Comparison of ENCODE assay signal across 8 mouse cellular contexts in the genomic region with DNA sequence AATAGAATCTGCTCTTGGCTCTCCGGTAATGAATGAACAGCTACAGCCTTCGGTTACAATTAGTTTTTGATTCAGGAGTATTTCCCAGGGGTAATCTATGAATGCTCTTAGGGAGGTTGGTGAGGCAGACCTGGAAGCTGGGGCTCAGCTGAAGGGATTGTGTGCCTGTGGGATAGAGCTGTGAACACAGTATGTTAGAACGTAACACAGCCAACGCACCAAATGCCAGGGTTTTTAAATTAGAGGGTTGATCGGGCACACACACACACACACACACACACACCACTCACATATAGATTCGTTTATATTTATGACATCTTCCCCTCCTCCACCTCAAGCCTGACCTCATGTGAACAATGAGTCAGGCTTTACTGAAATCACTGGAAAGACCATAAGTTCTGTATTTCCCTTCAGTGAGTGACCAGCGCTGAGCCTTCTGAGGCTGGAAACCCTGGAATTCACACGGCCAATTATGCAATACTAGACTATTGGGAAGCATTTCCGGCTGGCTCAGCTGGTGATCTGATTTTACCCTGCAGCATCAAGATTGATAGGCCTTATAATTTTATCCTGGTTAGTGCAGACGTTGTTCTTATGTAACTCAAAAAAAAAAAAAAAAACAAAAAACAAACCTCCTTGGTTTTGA. TPM values are rescaled to one million over a fixed set of nuclear protein-coding genes. Genes with fewer than 3 reads are reported as not detected.
DNase-seq lines count a peak whose midpoint lies in the region.

No protein-coding gene starts in this region.

- intact Hi-C loops in heart, postnatal 14 days (cut with DNase I) = no loop called here

- DNase-seq in adrenal gland, postnatal 10 days = peak; percentile 23
- DNase-seq in adrenal gland, adult 2 months = no peak
- peak; percentile 52 for DNase-seq in layer of hippocampus, adult 11-12 months (ENCODE audit: low spot score)
- DNase-seq in layer of hippocampus, adult 9-10 months (ENCODE audit: low spot score) = no peak
- DNase-seq in heart, postnatal 14 days = peak; percentile 21 to 23
- DNase-seq in lung, postnatal 4 days = peak; percentile 13 to 28
- DNase-seq in thymus, postnatal 10 days (ENCODE audit: low spot score in 2 of 2) = no peak
- DNase-seq in embryo, embryonic 11 days = no peak

RNA-seq across cellular contexts. Expression of a gene that starts 3.0 kb away (rescaled TPM):
- 10 to 100 TPM; 69.5 to 75.8 TPM for total RNA-seq in adrenal gland, postnatal 10 days (2021)
- 100 to 1,000 TPM in 1 of 2 experiments, 10 to 100 TPM in 1; 79.5 to 125 TPM for total RNA-seq in adrenal gland, adult 2 months (2021)
- 14.5 and 17.1 TPM in 2 replicates for polyA plus RNA-seq in adrenal gland, adult 2 months (2012; rRNA removed)
- total RNA-seq in heart, postnatal 14 days (2021) = 10 to 100 TPM; 43.0 to 47.2 TPM

Comparison
In these comparisons a context has a peak if more than half of its experiments do, and no peak if none do; other contexts are left out.
1. DNase-seq: peak in adrenal gland, postnatal 10 days (single experiment), layer of hippocampus, adult 11-12 months (single experiment), heart, postnatal 14 days (2 of 2) and lung, postnatal 4 days (2 of 2); none in adrenal gland, adult 2 months (single experiment), layer of hippocampus, adult 9-10 months (single experiment), thymus, postnatal 10 days (0 of 2) and embryo, embryonic 11 days (single experiment).